Mouse (Mus musculus) stomach, postnatal 0 days (tissue): Measurements from ENCODE around the gene Rassf8.

ENCODE experiments used
- CTCF ChIP-seq: IDR thresholded peaks from 2 replicates; pipeline ENCODE4 v1.5.1; 2016; ENCODE audit warnings: antibody characterized with exemption, low read depth, mild to moderate bottlenecking, moderate library complexity
- EP300 ChIP-seq: optimal IDR thresholded peaks from 2 replicates; pipeline ENCODE3; 2016; ENCODE audit warnings: antibody characterized with exemption

- TF ChIP-seq CTCF: no peak
- TF ChIP-seq EP300: no peak
Measured at GRCm38 (mm10) chr6:145756640-145757005, 10.1 kb downstream of the Rassf8 start.
